Mouse (Mus musculus) ES-E14 (cell line): Measurements from ENCODE around the gene Golga7b. TPM values are rescaled to one million over a fixed set of nuclear protein-coding genes. Genes with fewer than 3 reads are reported as not detected.

Source experiments
- DNase-seq: peaks from one replicate; pipeline ENCODE4 v3.0.0-alpha.2; 2013; ENCODE audit warnings: low read depth, low spot score
- H3K27ac ChIP-seq: 2 replicates; pipeline ENCODE4 v1.5.1; 2012; ENCODE audit warnings: low read depth, mild to moderate bottlenecking, low read length, moderate library complexity, mixed read lengths; ENCODE audit not compliant: poor library complexity, insufficient read depth, severe bottlenecking
- H3K36me3 ChIP-seq: 2 replicates; pipeline ENCODE4 v1.6.1; 2012; ENCODE audit warnings: mild to moderate bottlenecking, low read length, moderate library complexity, mixed read lengths; ENCODE audit not compliant: control insufficient read depth, poor library complexity, insufficient read depth, severe bottlenecking
- H3K4me1 ChIP-seq, 2 experiments: fragments of 150-350 bp in 1 of 2; sonication (generic) in 1 of 2; 2 replicates each; pipeline ENCODE4 v1.6.1; 2012; ENCODE audit warnings: low read length in 2 of 2, mild to moderate bottlenecking in 1 of 2, mixed read lengths in 1 of 2; ENCODE audit not compliant: control insufficient read depth in 2 of 2, insufficient read depth in 2 of 2, poor library complexity in 1 of 2
- H3K4me3 ChIP-seq, 2 experiments: fragments of 150-350 bp in 1 of 2; sonication (generic) in 1 of 2; 2 replicates each; pipeline ENCODE4 v1.5.1; 2012; ENCODE audit warnings: low read length in 2 of 2, low read depth in 1 of 2, mild to moderate bottlenecking in 1 of 2, mixed read lengths in 1 of 2; ENCODE audit not compliant: insufficient read depth in 1 of 2, poor library complexity in 1 of 2, severe bottlenecking in 1 of 2
- H3K9ac ChIP-seq: 2 replicates; pipeline ENCODE4 v1.6.1; 2012; ENCODE audit warnings: low read depth, mild to moderate bottlenecking, low read length, mixed read lengths; ENCODE audit not compliant: poor library complexity, insufficient read depth, severe bottlenecking
- H3K9me3 ChIP-seq: fragments of 150-350 bp; sonication (generic); 2 replicates; pipeline ENCODE4 v1.6.1; 2012; ENCODE audit warnings: low read depth, mild to moderate bottlenecking, low read length; ENCODE audit not compliant: control insufficient read depth, insufficient read depth
- CHD2 ChIP-seq: IDR thresholded peaks from 2 replicates; pipeline ENCODE4 v1.6.1; 2014; ENCODE audit warnings: mild to moderate bottlenecking, low read depth, low read length, inconsistent platforms
- HCFC1 ChIP-seq: IDR thresholded peaks from 2 replicates; pipeline ENCODE4 v1.6.1; 2012; ENCODE audit warnings: low read length, inconsistent platforms, borderline replicate concordance; ENCODE audit not compliant: insufficient read depth
- MAFK ChIP-seq: IDR thresholded peaks from 2 replicates; pipeline ENCODE4 v1.6.1; 2014; ENCODE audit warnings: mild to moderate bottlenecking, low read depth, low read length, inconsistent platforms; ENCODE audit not compliant: insufficient read depth
- ZC3H11A ChIP-seq: IDR thresholded peaks from 2 replicates; pipeline ENCODE4 v1.6.1; 2012; ENCODE audit warnings: low read depth, mild to moderate bottlenecking, inconsistent platforms, low read length, borderline replicate concordance
- ZNF384 ChIP-seq: IDR thresholded peaks from 2 replicates; pipeline ENCODE4 v1.6.1; 2012; ENCODE audit warnings: low read depth, low read length, inconsistent platforms
- in situ Hi-C, 2 experiments: fragments of 600-800 bp; cut with MboI; formaldehyde crosslinking; loops; one replicate each; pipeline ENCODE4 v1.15.1; 2025; ENCODE audit warnings: low sequenced_read_pairs in 2 of 2, inconsistent platforms in 1 of 2; ENCODE audit not compliant: unreplicated experiment in 2 of 2
- total RNA-seq: library from RNA; depleted of rRNA; stranded (reverse); fragments of 300-350 nt; gene quantifications from 2 replicates; pipeline ENCODE4 v1.2.3, GENCODE M21; 2012

The Golga7b gene
- total RNA-seq, 1 experiment, result 0.09 TPM

DNA sequence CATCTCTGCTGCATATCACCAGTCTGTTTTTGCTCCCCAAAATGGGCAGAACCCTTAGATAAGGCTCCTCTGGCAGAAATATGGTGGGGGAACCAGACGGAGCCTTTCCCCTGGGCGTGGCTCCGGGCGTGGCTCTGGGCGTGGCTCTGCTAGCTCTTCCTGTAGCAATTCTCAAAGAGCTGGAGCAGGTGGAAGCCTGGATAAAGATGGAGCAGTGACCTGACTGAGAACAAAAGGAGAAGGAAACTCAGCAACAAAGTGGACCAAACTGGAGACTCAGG, 17.1 kb upstream of the Golga7b start:
- H3K4me3 ChIP-seq, result no peak overlapping the region; a peak in 1 of 4 replicates
- no peak for DNase-seq
- H3K36me3 ChIP-seq, result no peaks in the 10 kb centered on the region
- no peaks in the 10 kb centered on the region for H3K9me3 ChIP-seq
- peaks cover 0 to 8% of the 10 kb centered on the region in 2 experiments; a peak in 2 of 4 replicates for H3K4me1 ChIP-seq
- no peak for TF ChIP-seq MAFK
- no peak for TF ChIP-seq HCFC1
- no peak for TF ChIP-seq ZC3H11A
- TF ChIP-seq ZNF384, result no peak
- TF ChIP-seq CHD2, result no peak
- no peak overlapping the region for H3K27ac ChIP-seq
- in situ Hi-C loops, result no loop called here
- no peak overlapping the region for H3K9ac ChIP-seq

- H3K36me3 ChIP-seq, result no peaks in the 10 kb centered on the region
- peaks cover 0 to 8% of the 10 kb centered on the region in 2 experiments; a peak in 2 of 4 replicates for H3K4me1 ChIP-seq
- H3K9me3 ChIP-seq, result no peaks in the 10 kb centered on the region
- no peak overlapping the region for H3K4me3 ChIP-seq
- no peak overlapping the region for H3K27ac ChIP-seq
- in situ Hi-C loops, result no loop called here
- TF ChIP-seq HCFC1, result no peak
- no peak for TF ChIP-seq ZC3H11A
- no peak for TF ChIP-seq MAFK
- TF ChIP-seq ZNF384, result no peak
- no peak for TF ChIP-seq CHD2
- no peak for DNase-seq
- H3K9ac ChIP-seq, result no peak overlapping the region
Observed at GRCm38 (mm10) chr19:42230986-42231385, 16.4 kb upstream of the Golga7b start.

- Histone ChIP-seq H3K36me3 (no peaks in the 10 kb centered on the region), H3K4me3 (no peak overlapping the region), H3K9me3 (no peaks in the 10 kb centered on the region), H3K9ac (no peak overlapping the region), H3K4me1 (no peaks in the 10 kb centered on the region), H3K27ac (no peak overlapping the region)
- TF ChIP-seq MAFK, result no peak
- no peak for TF ChIP-seq ZNF384
- TF ChIP-seq HCFC1, result no peak
- TF ChIP-seq CHD2, result no peak
- in situ Hi-C loops, result no loop called here
- no peak for DNase-seq
Observed at GRCm38 (mm10) chr19:42237602-42238340, 9.6 kb upstream of the Golga7b start.

- TF ChIP-seq ZNF384, result no peak
- TF ChIP-seq ZC3H11A, result no peak
- TF ChIP-seq HCFC1, result no peak
- no peak for TF ChIP-seq MAFK
- TF ChIP-seq CHD2, result no peak
- in situ Hi-C loops, result no loop called here
- H3K27ac ChIP-seq, result no peak overlapping the region
- no peak for DNase-seq
- H3K4me3 ChIP-seq, result no peak overlapping the region
- no peaks in the 10 kb centered on the region for H3K9me3 ChIP-seq
- no peaks in the 10 kb centered on the region for H3K36me3 ChIP-seq
- no peaks in the 10 kb centered on the region for H3K4me1 ChIP-seq
- no peak overlapping the region for H3K9ac ChIP-seq
Observed at GRCm38 (mm10) chr19:42238341-42238715, 9.0 kb upstream of the Golga7b start.

DNA sequence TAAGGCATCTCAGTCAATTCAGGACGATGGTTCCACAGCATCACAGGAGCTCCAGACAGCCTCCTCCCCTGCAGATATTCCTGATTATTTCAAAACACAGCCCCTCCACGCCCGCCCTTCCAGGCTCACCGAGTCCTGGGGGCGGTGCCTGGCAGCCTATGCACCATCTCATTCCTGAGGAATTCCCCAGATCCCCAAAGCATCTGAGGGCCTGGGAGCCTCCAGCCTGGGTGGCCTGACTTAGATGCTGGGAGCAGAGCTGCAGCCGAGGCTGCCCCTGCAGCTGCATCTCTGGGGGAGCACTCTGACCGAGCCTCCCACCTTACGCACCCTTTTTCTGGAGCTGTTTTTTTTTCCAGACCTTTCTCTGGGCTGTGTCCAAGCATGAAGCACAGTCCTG, 6.5 kb upstream of the Golga7b start:
- Histone ChIP-seq H3K4me1 (no peaks in the 10 kb centered on the region), H3K9ac (no peak overlapping the region), H3K27ac (no peak overlapping the region), H3K4me3 (no peak overlapping the region), H3K36me3 (no peaks in the 10 kb centered on the region), H3K9me3 (no peaks in the 10 kb centered on the region)
- DNase-seq, result no peak
- in situ Hi-C loops, result no loop called here
- TF ChIP-seq HCFC1, result no peak
- no peak for TF ChIP-seq MAFK
- no peak for TF ChIP-seq ZC3H11A
- no peak for TF ChIP-seq CHD2
- no peak for TF ChIP-seq ZNF384
